Mouse (Mus musculus) right cerebral cortex, postnatal 25 days (tissue): ENCODE data around the gene Ireb2.
A peak's percentile ranks its signal among the peaks of the same experiment; 100 is the strongest.
"Not testable (repeated sequence)": the region's sequence is repeated elsewhere in the genome, so short reads cannot be mapped to it uniquely, and the experiment has no call there.

ENCODE experiments used
- DNase-seq: peaks from one replicate; pipeline ENCODE4 v3.0.0; 2022

Gene Ireb2

GRCm38 (mm10) chr9:54863363-54864281 is at the start of gene Ireb2:
Gene Ireb2 (plus strand): TSS chr9:54863789.
- DNase-seq = peak; percentile 99

- DNase-seq = no peak
These were observed 46.9 kb upstream of the Ireb2 start for GRCm38 (mm10) chr9:54816508-54817201.

- peak; percentile 12 for DNase-seq
These were observed 42.0 kb upstream of the Ireb2 start for GRCm38 (mm10) chr9:54821442-54822100.

DNA sequence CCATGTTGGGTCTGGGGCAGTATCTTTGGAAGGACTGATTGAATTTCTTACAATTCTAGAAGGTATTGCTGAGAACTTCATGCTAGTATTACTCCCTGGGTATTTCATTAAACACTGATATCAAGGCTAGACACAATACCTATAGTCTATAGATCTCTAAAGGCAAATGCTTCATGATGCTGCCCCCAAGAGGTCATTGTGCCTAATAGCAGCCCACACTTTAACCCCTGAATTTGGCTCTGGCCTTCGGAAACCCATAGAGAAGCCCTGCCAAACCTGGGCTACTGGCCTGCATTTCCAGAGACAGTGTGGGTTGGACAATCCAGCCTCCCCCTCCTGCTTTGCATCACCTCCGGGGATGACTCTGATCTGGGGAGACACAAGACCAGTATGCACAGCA is 33.8 kb upstream of the Ireb2 start:
- DNase-seq = no peak

- DNase-seq = peak; percentile 16
These were observed 33.0 kb upstream of the Ireb2 start for GRCm38 (mm10) chr9:54830624-54831023.

GRCm38 (mm10) chr9:54833831-54834230 is 29.8 kb upstream of the Ireb2 start:
- DNase-seq = no peak

- not testable (repeated sequence) for DNase-seq
These were observed 27.5 kb upstream of the Ireb2 start for GRCm38 (mm10) chr9:54835951-54836717.

DNA sequence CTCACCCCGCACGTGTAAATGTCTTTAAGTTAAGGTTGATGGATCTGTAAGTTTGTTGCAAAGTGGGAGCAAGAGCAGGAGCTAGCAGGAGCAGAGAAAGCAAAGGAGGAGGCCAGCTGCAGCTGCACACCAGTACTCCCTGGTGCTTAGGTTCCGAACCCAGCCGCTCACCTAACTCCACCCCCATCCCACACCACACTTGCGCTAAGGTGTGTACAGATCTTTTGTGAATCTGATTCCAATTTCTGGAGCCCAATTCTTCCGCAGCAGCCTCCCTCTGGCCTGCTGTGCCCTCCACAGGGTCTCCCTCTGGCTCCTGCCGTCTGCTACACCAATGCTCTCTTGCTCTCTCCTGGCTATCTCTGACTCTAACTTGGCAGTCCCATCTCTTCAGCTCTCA is 25.8 kb upstream of the Ireb2 start:
- DNase-seq = no peak

DNA sequence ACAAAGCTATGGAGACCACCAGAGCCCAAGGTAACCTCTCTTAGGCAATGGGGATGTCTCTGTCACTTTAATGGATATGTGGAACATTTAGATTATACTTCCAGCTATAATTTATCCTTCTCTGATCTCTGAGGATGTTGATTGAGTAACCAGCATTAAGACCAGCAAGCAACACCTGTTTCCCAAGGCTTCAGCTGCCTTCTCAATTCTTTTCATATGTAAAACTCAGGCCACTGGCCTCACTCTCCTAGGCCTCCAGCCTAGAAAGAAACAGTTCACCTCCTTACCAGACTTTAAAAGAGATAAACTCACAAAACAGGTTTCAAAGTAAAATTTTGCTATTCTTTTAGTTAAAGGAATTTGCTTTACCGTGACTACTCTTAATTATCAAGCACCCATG is 23.4 kb upstream of the Ireb2 start:
- DNase-seq = no peak

GRCm38 (mm10) chr9:54842311-54842710 is 21.3 kb upstream of the Ireb2 start:
- DNase-seq = no peak

GRCm38 (mm10) chr9:54843887-54844286 is 19.7 kb upstream of the Ireb2 start:
- DNase-seq = no peak

DNA sequence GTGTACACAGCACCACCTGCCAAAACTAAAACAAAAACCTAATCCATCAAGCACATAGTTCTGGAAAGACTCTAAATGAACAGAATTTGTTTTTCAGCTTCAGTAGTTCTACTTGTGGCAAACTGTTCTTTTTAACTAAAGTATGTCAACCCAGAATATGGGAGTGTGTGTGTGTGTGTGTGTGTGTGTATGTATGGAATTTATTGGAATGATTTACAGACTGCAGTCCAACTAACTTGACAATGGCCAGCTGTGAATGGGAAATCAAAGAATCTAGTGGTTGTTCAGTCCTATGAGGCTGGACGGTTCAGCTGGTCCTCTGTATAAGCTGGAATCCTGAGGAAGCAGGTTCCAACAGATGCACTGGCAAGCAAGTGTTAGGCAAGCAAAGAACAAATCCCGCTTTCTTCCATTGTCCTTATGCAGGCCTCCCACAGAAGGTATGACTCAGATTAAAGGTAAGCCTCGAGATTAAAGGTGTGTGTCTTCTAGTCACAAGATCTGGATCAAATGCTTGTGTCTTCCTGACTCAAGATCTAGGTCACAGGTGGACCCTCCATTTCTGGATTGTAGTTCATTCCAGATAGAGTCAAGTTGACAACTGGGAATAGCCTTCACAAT is 18.9 kb upstream of the Ireb2 start:
- no peak for DNase-seq

GRCm38 (mm10) chr9:54848203-54848602 is 15.4 kb upstream of the Ireb2 start:
- no peak for DNase-seq

DNA sequence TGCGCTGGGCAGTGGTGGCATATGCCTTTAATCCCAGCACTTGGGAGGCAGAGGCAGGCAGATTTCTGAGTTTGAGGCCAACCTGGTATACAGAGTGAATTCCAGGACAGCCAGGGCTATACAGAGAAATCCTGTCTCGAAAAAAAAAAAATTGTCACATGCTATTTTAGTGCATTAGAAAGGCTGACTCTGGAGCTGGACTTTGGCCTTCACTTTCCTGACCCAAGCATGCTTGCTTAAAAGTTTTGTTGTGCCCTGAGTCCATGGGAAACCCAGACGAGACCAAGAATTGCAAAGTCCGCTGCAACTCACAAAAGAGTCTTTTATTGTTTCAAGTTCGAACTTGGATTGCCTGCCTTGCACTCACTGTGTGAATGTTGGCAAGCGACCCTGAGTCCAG is 10.6 kb upstream of the Ireb2 start:
- DNase-seq = not testable (repeated sequence)

- no peak for DNase-seq
These were observed 10.0 kb upstream of the Ireb2 start for GRCm38 (mm10) chr9:54853619-54854018.

- DNase-seq = no peak
These were observed 8.0 kb upstream of the Ireb2 start for GRCm38 (mm10) chr9:54855638-54856037.

DNA sequence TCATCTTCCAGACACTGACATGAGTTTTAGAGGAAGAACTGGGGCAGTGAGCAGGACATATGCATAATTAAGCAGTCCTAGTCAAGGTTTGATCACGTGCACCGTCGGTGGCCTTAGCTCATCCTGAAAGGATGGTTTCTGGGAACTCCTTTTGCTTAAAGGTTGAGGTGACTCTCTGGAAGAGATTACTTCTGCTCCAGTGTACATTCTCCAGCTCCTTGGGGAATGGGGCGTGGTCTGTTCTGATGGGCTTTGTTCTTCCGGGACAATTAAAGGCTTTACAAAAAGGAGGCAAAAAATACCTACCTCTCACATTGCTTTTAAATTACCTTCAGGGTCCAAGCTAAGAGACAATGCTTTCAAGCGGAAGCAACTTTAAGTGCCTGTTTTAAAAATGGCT is 7.5 kb upstream of the Ireb2 start:
- no peak for DNase-seq

GRCm38 (mm10) chr9:54857474-54857873 is 6.1 kb upstream of the Ireb2 start:
- no peak for DNase-seq

- no peak for DNase-seq
These were observed 3.1 kb upstream of the Ireb2 start for GRCm38 (mm10) chr9:54860526-54860925.

DNA sequence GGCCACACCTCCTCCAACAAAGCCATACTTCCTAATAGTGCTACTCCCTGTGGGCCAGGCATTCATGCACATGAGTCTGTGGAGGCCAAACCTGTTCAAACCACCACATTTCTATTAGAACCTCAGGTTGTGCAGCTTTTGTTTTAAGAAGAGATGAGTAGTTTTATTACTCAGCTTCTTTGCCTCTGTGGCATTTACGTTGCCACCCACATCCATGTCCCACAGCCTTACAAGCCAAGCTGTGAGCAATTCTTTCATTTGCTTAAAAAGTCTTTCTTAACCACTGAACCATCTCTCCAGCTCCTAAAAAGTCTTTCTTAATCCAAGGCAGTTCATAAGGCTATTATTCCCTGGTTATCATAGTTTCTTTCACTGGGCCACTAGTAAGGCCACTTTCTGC is 15.2 kb downstream of the Ireb2 start:
- DNase-seq = peak; percentile 3

DNA sequence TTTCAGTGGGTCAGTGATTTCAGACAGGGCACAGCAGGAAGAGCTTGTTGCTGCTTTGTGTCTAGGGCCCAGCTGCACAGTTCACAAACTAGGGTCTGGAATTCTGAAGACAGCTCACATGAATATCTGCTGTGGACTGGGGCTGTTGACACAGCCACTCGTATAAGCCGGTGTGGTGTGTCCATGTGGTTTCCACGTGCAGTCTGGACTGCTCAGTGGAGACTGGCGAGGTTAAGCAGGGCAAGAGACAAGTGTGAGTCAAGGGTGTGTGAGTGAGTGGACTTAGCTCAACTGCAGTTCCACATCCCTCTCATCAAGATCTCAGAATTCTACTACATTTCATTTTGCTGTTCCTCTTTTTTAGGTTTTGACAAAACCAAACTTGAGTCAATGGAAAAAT is 28.5 kb downstream of the Ireb2 start:
- DNase-seq = no peak

DNA sequence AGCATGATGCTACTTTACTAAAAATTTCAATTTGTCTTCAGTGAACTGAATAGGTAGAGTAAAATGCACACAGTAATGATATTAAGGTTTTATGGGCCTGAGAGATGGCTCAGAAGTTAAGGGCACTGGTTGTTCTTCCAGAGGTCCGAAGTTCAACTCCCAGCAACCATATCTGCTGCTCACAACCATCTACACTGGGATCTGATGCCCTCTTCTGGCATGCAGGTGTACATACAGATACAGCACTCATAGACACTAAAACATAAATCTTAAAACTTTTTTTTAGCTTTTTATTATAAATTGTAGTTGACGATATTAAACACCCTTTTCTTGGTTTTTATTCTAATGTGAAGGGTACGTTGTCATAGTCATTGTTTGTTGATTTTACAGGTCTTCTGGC is 33.5 kb downstream of the Ireb2 start:
- DNase-seq = no peak
